ENCODE assay signal across 21 mouse cellular contexts in genomic region chr2:135854059-135854458, GRCm38 (mm10).
DNase-seq lines count a peak whose midpoint lies in the region; ATAC-seq and TF ChIP-seq lines count a peak whose summit lies in the region.
"Had no signal": no experiment of that assay in that cellular context is flagged by ENCODE, and none has a peak within 500 bp of the region (broad histone marks: within the 10 kb centered on the region; RNA-seq: fewer than 3 reads in every experiment).

No protein-coding gene starts in this region.

- no peak for TF ChIP-seq POLR2A in cortical plate, adult 2 months (IDR thresholded peaks at IDR 0.05; ENCODE audit: extremely low read depth, insufficient read depth, low read length)

- peak; percentile 73 for TF ChIP-seq EP300 in liver, postnatal 0 days (IDR thresholded peaks at IDR 0.05; ENCODE audit: low read depth)

- H3K9ac ChIP-seq in liver, postnatal 0 days (replicated peaks) = no peak overlapping the region
- no peak overlapping the region for H3K9ac ChIP-seq in liver, embryonic 12.5 days
- H3K9ac ChIP-seq in stomach, embryonic 15.5 days = no peak overlapping the region
- H3K9ac ChIP-seq: embryonic facial prominence, embryonic 13.5 days; forebrain, embryonic 12.5 days; heart, embryonic 13.5 days; hindbrain, embryonic 13.5 days had no signal

- H3K4me1 ChIP-seq in liver, postnatal 0 days (ENCODE audit: insufficient read depth) = no peaks in the 10 kb centered on the region
- no peaks in the 10 kb centered on the region for H3K4me1 ChIP-seq in liver, embryonic 12.5 days
- no peaks in the 10 kb centered on the region for H3K4me1 ChIP-seq in cortical plate, adult 2 months (ENCODE audit: control insufficient read depth, insufficient read depth, low read length)
- peaks cover 3% of the 10 kb centered on the region; the same call in 1 of the 2 replicates for H3K4me1 ChIP-seq in stomach, embryonic 15.5 days
- peaks cover 12% of the 10 kb centered on the region; the same call in 1 of the 2 replicates for H3K4me1 ChIP-seq in limb, embryonic 10.5 days

- WGBS in liver, postnatal 0 days (ENCODE audit: insufficient replicate concordance) = 68% methylated on average over 2 of the region's 2 CpGs
- 58% methylated on average over 2 of the region's 2 CpGs for WGBS in liver, embryonic 12.5 days (ENCODE audit: insufficient replicate concordance)
- 74% methylated on average over 2 of the region's 2 CpGs for WGBS in stomach, embryonic 15.5 days
- 89% methylated on average over 2 of the region's 2 CpGs for WGBS in limb, embryonic 10.5 days

- no peak overlapping the region for H3K4me3 ChIP-seq in liver, postnatal 0 days (ENCODE audit: low read depth, low read length)
- H3K4me3 ChIP-seq in liver, embryonic 12.5 days = no peak overlapping the region
- no peak overlapping the region for H3K4me3 ChIP-seq in cortical plate, adult 2 months (ENCODE audit: insufficient read depth, low read length)
- no peak overlapping the region for H3K4me3 ChIP-seq in stomach, embryonic 15.5 days (replicated peaks)
- no peak overlapping the region for H3K4me3 ChIP-seq in limb, embryonic 10.5 days
- H3K4me3 ChIP-seq: embryonic facial prominence, embryonic 13.5 days; forebrain, embryonic 12.5 days; heart, embryonic 13.5 days; hindbrain, embryonic 13.5 days had no signal

- peak; percentile 76 for DNase-seq in heart, adult 11 months
- no peak for DNase-seq in heart, adult 8-10 months (ENCODE audit: low spot score)
- DNase-seq in liver, postnatal 0 days = no peak
- DNase-seq in limb, embryonic 10.5 days (ENCODE audit: low spot score) = no peak
- DNase-seq: adrenal gland, postnatal 14 days; cerebellum, adult 9-10 months; cerebellum, postnatal 25 days; gastrocnemius, postnatal 25 days; heart, postnatal 10 days had no signal

- no peak overlapping the region for H3K4me2 ChIP-seq in liver, postnatal 0 days (ENCODE audit: low read depth, low read length)
- H3K4me2 ChIP-seq in liver, embryonic 12.5 days = no peak overlapping the region
- no peak overlapping the region for H3K4me2 ChIP-seq in stomach, embryonic 15.5 days
- H3K4me2 ChIP-seq: embryonic facial prominence, embryonic 13.5 days; forebrain, embryonic 12.5 days; heart, embryonic 13.5 days; hindbrain, embryonic 13.5 days had no signal

- H3K27me3 ChIP-seq in liver, postnatal 0 days (ENCODE audit: insufficient read depth, low read length) = no peaks in the 10 kb centered on the region
- no peaks in the 10 kb centered on the region for H3K27me3 ChIP-seq in liver, embryonic 12.5 days (replicated peaks)
- no peaks in the 10 kb centered on the region for H3K27me3 ChIP-seq in stomach, embryonic 15.5 days (replicated peaks)
- H3K27me3 ChIP-seq in limb, embryonic 10.5 days (ENCODE audit: low read depth, poor library complexity, severe bottlenecking) = no peaks in the 10 kb centered on the region
- H3K27me3 ChIP-seq: CH12.LX; embryonic facial prominence, embryonic 13.5 days; forebrain, embryonic 12.5 days; heart, embryonic 13.5 days; hindbrain, embryonic 13.5 days; Patski had no signal

- H3K27ac ChIP-seq in liver, postnatal 0 days (ENCODE audit: low read depth) = no peak overlapping the region
- H3K27ac ChIP-seq in liver, embryonic 12.5 days = no peak overlapping the region
- H3K27ac ChIP-seq in cortical plate, adult 2 months (ENCODE audit: insufficient read depth, low read length) = peak overlapping the region; percentile 59; the same call in 1 of the 2 replicates
- 0 out of 2 replicates have a peak overlapping the region, but pooled peaks have one; percentile 11 for H3K27ac ChIP-seq in stomach, embryonic 15.5 days
- H3K27ac ChIP-seq in limb, embryonic 10.5 days = no peak overlapping the region
- H3K27ac ChIP-seq: embryonic facial prominence, embryonic 13.5 days; forebrain, embryonic 12.5 days; heart, embryonic 13.5 days; hindbrain, embryonic 13.5 days; hindbrain, postnatal 0 days had no signal

- no peaks in the 10 kb centered on the region for H3K36me3 ChIP-seq in liver, postnatal 0 days (replicated peaks; ENCODE audit: insufficient read depth, low read length)
- no peaks in the 10 kb centered on the region for H3K36me3 ChIP-seq in liver, embryonic 12.5 days
- no peaks in the 10 kb centered on the region for H3K36me3 ChIP-seq in stomach, embryonic 15.5 days
- H3K36me3 ChIP-seq in limb, embryonic 10.5 days = no peaks in the 10 kb centered on the region
- H3K36me3 ChIP-seq: embryonic facial prominence, embryonic 13.5 days; forebrain, embryonic 12.5 days; heart, embryonic 13.5 days; hindbrain, embryonic 13.5 days had no signal

- peak; percentile 36 for ATAC-seq in liver, postnatal 0 days
- no peak for ATAC-seq in liver, embryonic 12.5 days
- no peak for ATAC-seq in stomach, embryonic 15.5 days (ENCODE audit: insufficient read depth, low FRiP score, low read depth)
- ATAC-seq: activated CD4-positive, CD25-positive, alpha-beta regulatory T cell, adult 4 months; forebrain, embryonic 16.5 days; hindbrain, postnatal 0 days; Patski had no signal

- TF ChIP-seq CTCF in liver, postnatal 0 days (IDR thresholded peaks at IDR 0.05; ENCODE audit: low read depth) = no peak
- no peak for TF ChIP-seq CTCF in cortical plate, adult 2 months (IDR thresholded peaks at IDR 0.05; ENCODE audit: extremely low read depth, insufficient read depth, low read length)

- no peaks in the 10 kb centered on the region for H3K9me3 ChIP-seq in liver, postnatal 0 days (ENCODE audit: low read length)
- H3K9me3 ChIP-seq in liver, embryonic 12.5 days (replicated peaks) = no peaks in the 10 kb centered on the region
- H3K9me3 ChIP-seq in stomach, embryonic 15.5 days = no peaks in the 10 kb centered on the region
- H3K9me3 ChIP-seq in limb, embryonic 10.5 days (replicated peaks) = no peaks in the 10 kb centered on the region
- H3K9me3 ChIP-seq: embryonic facial prominence, embryonic 13.5 days; forebrain, embryonic 12.5 days; heart, embryonic 13.5 days; hindbrain, embryonic 13.5 days had no signal

Comparison
In these comparisons a context has a peak if more than half of its experiments do, and no peak if none do; other contexts are left out.
1. H3K27ac ChIP-seq: peak in cortical plate, adult 2 months (single experiment) and stomach, embryonic 15.5 days (single experiment); none in liver, postnatal 0 days (single experiment), liver, embryonic 12.5 days (single experiment) and limb, embryonic 10.5 days (single experiment).